Mouse (Mus musculus): ENCODE measurements at regions not wholly inside any gene's neighbourhood (a gene's known extent, or its start where the extent isn't known, plus 50 kb on each side); places are given as distances from the start of the nearest gene placed in this dataset.

- no peak for DNase-seq (ENCODE audit: low spot score)
Measured at GRCm38 (mm10) chr16:42681196-42681595, 194.5 kb upstream of the Zbtb20 start.

DNA sequence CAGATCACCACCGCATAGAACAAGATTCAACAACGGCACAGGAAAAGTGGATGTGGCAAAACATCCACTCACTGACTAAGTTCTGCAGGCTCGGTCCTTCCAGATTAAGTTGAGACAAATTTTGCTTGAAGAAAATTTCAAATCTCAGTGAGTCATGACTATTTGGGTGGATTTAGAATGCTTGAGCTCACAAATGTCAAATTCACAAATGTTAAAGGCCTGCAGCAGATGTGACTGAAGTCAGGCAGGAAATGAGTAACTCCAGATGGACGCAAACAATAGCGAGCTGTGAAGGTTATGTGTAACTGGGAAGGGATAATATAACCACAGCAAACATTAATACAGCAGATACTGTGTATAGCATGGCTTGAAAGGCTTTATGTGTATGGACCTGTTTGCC lies 198.5 kb upstream of the Zbtb20 start:
- no peak for DNase-seq (ENCODE audit: low spot score)

DNA sequence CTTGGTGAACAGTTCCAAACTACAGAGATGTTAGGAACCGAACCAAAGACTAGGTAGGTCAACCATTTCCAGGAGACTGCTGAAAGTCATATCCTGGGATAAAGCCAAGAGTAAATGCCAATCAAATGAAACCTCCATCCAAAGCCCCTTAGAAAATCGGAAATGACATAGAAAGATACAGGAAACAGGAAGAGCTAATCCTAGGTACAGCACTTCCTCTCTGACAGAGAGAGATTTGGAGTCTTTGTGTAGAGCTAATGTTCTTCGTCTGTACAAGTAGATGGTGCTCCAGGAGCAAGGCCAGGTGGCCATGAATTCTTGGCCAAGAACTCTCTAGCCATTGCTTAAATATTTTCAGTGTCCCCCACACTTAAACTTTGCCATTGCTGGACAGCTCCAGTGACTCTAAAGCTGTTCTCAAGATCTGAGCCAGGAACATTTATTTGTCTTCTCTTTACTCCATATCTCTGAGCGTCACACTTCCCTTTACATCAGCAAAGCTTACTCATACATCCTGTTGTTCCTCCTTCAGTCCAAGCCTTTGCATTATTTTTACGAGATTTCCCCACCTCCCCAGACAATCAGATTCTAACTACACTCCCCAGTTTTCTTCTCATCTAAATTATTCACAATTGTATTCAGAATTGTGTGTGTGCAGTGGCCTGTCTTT lies 199.1 kb upstream of the Zbtb20 start:
- no peak for DNase-seq (ENCODE audit: low spot score)

GRCm38 (mm10) chr16:42675031-42675430 lies 200.7 kb upstream of the Zbtb20 start:
- DNase-seq (ENCODE audit: low spot score), result no peak

DNA sequence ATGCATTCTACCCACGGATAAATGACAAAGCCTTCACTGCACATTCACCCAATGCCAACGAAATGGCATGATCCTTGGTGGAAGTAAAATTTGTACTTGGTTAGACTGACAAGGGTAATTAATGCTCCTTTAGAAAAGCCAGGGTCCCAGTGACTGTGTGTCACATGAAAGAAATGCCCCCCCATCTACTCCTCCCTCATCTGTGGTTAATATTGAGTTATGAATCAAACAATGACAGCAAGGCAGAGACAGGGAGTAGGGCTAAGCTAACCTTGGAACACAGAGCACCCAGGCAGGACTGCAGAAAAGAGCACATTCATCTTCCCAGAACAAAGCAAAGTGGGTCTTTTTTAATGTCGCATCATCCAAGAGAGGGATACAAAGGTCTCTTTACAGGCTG lies 209.1 kb upstream of the Zbtb20 start:
- no peak for DNase-seq (ENCODE audit: low spot score)

GRCm38 (mm10) chr16:42651904-42652732 lies 223.6 kb upstream of the Zbtb20 start:
- DNase-seq (ENCODE audit: low spot score), result no peak

- DNase-seq (ENCODE audit: low spot score), result no peak
Measured at GRCm38 (mm10) chr16:42649767-42650166, 225.9 kb upstream of the Zbtb20 start.

GRCm38 (mm10) chr16:42648531-42649142 lies 227.0 kb upstream of the Zbtb20 start:
- DNase-seq (ENCODE audit: low spot score), result no peak

GRCm38 (mm10) chr16:42647762-42648161 lies 227.9 kb upstream of the Zbtb20 start:
- no peak for DNase-seq (ENCODE audit: low spot score)

GRCm38 (mm10) chr16:42635766-42636165 lies 239.9 kb upstream of the Zbtb20 start:
- DNase-seq (ENCODE audit: low spot score), result no peak

GRCm38 (mm10) chr16:42627675-42628074 lies 248.0 kb upstream of the Zbtb20 start:
- DNase-seq (ENCODE audit: low spot score), result no peak

GRCm38 (mm10) chr16:42615920-42616319 lies 259.8 kb upstream of the Zbtb20 start:
- no peak for DNase-seq (ENCODE audit: low spot score)

- DNase-seq (ENCODE audit: low spot score), result no peak
Measured at GRCm38 (mm10) chr16:42612011-42612410, 263.7 kb upstream of the Zbtb20 start.

GRCm38 (mm10) chr16:42608336-42608735 lies 267.3 kb upstream of the Zbtb20 start:
- DNase-seq (ENCODE audit: low spot score), result no peak

DNA sequence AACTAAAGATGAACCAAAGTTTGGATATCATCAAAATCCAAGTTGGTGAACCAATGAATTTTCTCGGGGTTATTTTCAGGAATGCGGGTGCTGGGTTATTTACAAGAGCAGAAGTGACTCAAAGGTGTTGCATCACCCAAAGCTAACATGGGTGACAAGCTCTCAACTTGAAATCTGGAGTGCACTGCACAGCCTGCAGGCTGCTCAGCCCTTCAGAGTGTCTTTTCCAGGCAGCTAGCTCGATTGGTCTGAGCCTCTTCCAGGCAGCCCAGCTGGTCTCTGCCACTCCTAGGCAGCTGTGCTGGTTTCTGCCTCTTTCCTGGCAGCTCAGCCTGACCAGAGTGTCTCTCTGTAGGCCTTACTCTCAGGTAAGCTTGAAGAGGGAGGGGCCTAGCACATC lies 251.9 kb upstream of the Gap43 start:
- DNase-seq (ENCODE audit: low spot score), result no peak

DNA sequence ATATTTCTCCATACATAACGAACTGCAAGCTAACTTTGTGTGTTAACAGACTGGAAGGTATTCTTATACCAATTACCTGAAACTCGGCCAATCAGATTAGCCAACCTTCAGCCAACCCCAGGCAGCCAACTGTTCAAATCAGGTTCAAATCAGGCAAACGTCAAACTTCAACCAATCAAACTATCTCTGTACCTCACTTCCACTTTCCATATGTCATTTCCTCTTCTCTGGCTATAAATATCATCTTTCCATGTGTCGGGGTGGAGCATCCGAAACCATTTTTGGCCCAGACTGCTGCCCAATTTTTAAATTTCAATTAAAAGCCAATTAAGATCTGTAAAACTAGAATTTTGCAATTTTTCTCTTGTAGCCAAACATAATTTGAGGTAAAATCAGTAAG lies 251.1 kb upstream of the Gap43 start:
- DNase-seq (ENCODE audit: low spot score), result no peak

DNA sequence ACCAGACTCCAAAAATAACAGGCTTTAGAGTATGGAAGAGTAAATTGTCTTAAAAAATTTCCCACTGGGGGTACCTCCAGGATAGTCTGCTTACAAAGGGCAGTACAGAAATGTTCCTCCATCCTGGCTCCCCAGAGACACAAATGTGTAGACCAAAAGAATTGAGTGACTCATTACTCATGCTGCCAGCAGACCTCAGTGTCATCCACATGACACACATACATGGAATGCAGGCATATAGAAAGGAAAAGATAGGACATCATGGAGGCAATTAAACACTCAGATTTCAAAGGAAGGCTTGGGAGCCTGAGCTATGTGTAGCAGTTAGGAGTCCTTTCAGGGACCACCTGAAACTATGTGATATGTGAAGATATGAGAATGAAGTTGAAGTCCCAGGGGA lies 245.7 kb upstream of the Gap43 start:
- DNase-seq (ENCODE audit: low spot score), result no peak

DNA sequence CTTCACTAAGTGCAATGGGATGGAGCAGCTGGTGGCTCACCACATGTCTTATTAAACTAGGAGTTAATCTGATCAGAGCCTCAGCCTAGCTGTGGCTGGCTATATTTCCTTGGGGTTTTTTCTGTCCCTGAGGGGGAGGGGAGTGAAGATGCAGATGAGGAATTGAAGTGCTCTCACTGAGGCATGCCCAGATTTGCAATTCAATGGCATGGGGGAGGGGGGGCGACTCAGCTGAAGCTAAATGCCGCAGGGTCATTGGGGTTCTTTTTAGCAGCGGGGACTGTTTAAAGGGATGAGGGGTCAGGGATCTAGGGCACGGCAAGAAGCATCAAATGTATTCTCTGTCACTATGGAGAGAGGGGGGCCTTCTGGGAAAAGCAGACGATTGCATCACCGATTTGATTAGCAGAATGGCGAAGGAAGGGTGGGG lies 235.1 kb upstream of the Gap43 start:
- no peak for DNase-seq (ENCODE audit: low spot score)

DNA sequence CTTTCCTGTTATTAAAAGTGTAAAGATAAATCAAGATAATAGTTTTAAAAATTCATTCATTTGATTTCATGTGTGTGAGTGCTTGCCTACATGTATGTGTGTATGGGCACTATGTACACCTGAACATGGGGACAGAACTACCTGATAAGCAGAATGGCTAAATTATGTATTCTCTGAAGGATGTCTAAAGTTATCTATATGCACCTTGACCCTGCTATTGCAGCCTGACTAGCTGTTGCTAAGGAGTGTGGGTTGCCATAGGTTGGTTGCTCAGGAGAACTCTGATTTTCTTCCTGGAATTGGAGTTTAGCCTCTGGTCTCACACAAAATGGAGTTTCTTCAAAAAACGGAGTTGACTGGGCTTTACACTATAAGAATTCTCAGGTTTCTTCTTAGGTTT lies 234.5 kb upstream of the Gap43 start:
- DNase-seq (ENCODE audit: low spot score), result no peak

DNA sequence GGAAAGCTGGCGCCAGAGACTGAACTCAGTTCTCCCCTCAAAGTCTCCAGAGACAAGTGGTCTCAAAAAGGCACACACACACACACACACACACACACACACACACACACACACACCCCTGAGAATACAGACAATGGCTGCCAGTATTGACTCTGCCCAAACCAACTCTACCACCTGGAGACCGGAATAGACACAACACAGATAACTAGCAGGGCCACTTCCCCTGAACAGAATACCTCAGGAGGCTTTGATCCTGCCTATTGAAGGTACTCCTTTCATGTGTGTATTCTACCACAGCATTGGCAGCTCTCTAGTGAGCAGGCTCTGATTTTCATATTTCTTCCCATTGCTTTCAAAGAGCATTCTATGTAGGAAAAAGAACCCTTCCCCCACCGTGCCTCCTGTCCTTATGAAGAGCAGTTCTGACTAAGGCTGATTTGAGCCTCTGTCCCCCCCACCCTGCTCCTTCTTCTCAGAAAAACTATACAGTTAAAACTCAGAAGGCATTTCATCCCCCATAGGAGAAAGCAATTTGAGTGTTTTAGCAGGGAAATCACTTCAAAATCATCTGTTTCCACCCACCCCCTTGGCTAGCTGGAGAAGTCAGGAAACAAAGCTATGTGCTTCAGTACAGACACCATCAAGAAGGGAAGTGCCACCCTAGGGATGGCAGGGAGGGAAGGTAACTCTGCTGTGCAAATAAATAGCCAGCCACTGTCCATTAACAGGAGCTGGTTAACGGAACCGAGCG lies 230.0 kb upstream of the Gap43 start:
- DNase-seq (ENCODE audit: low spot score), result no peak

GRCm38 (mm10) chr16:42569335-42569734 lies 228.9 kb upstream of the Gap43 start:
- DNase-seq (ENCODE audit: low spot score), result no peak

DNA sequence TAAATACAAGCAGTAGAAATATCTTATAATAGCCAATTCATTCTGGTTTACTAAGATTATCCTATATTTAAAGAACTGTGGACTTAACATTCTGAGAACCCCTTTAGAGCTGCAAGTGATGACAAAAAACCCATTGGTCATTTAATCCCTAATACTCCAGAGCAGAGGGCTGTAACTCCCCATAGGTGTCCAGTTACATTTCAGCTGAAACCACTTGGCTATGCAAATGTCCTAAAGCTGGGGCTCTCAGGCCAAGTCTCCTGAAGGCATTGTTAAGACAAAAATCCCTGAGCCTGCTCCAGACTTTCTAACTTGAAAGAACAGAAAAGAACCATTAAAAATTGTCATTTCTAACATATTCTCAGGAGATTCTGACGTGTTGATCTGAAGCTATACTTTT lies 209.1 kb upstream of the Gap43 start:
- no peak for DNase-seq (ENCODE audit: low spot score)

Data from ovary, postnatal 14 days (tissue).